Mouse (Mus musculus): Measurements from ENCODE around the gene Ackr2. TPM values are rescaled to one million over a fixed set of nuclear protein-coding genes. Genes with fewer than 3 reads are reported as not detected.

The Ackr2 gene
- polyA plus RNA-seq, 1 experiment from 2014 or later = not detected

- no peak overlapping the region for H3K27ac ChIP-seq
- H3K36me3 ChIP-seq = peaks cover 4% of the 10 kb centered on the region
- H3K4me3 ChIP-seq = no peak overlapping the region
- WGBS = 71% methylated on average over 3 of the region's 3 CpGs
- no peak overlapping the region for H3K4me2 ChIP-seq
- H3K9me3 ChIP-seq = no peaks in the 10 kb centered on the region
- H3K27me3 ChIP-seq = no peaks in the 10 kb centered on the region
- H3K4me1 ChIP-seq = no peaks in the 10 kb centered on the region
- no peak overlapping the region for H3K9ac ChIP-seq
- no peak for ATAC-seq (ENCODE audit: insufficient number of reproducible peaks, insufficient read depth, low FRiP score, low TSS enrichment, low read depth)
Observed at GRCm38 (mm10) chr9:121943628-121944027, 45.5 kb downstream of the Ackr2 start.

- Histone ChIP-seq H3K9me3 (no peaks in the 10 kb centered on the region), H3K4me3 (no peak overlapping the region), H3K4me2 (no peak overlapping the region), H3K27me3 (no peaks in the 10 kb centered on the region), H3K9ac (no peak overlapping the region), H3K4me1 (peaks cover 29% of the 10 kb centered on the region), H3K36me3 (no peaks in the 10 kb centered on the region), H3K27ac (no peak overlapping the region)
- ATAC-seq (ENCODE audit: insufficient number of reproducible peaks, insufficient read depth, low FRiP score, low TSS enrichment, low read depth) = no peak
- WGBS = 7% methylated on average over 4 of the region's 4 CpGs
Observed at GRCm38 (mm10) chr9:121947784-121948183, 49.6 kb downstream of the Ackr2 start.

- no peaks in the 10 kb centered on the region for H3K27me3 ChIP-seq
- WGBS = 66% methylated on average over 4 of the region's 4 CpGs
- no peaks in the 10 kb centered on the region for H3K36me3 ChIP-seq
- H3K27ac ChIP-seq = no peak overlapping the region
- H3K9me3 ChIP-seq = no peaks in the 10 kb centered on the region
- H3K4me1 ChIP-seq = peaks cover 29% of the 10 kb centered on the region
- no peak for ATAC-seq (ENCODE audit: insufficient number of reproducible peaks, insufficient read depth, low FRiP score, low TSS enrichment, low read depth)
- H3K9ac ChIP-seq = no peak overlapping the region
- no peak overlapping the region for H3K4me2 ChIP-seq
- no peak overlapping the region for H3K4me3 ChIP-seq
Observed at GRCm38 (mm10) chr9:121948431-121948830, 50.3 kb downstream of the Ackr2 start.

GRCm38 (mm10) chr9:121950418-121951113 lies 52.4 kb downstream of the Ackr2 start, which contains the start of gene Fam198a:
Gene Fam198a (plus strand): TSS chr9:121950988.
- H3K4me2 ChIP-seq = peak within 1 kb of the TSS; percentile 60
- H3K4me3 ChIP-seq = peak within 1 kb of the TSS; percentile 36
- H3K4me1 ChIP-seq = peaks cover 39% of the 10 kb centered on the region
- H3K27me3 ChIP-seq = no peaks in the 10 kb centered on the region
- ATAC-seq (ENCODE audit: insufficient number of reproducible peaks, insufficient read depth, low FRiP score, low TSS enrichment, low read depth) = peak; percentile 84
- 8% methylated on average over 14 of the region's 14 CpGs for WGBS
- H3K27ac ChIP-seq = peak within 1 kb of the TSS; percentile 88
- peak within 1 kb of the TSS; percentile 61 for H3K9ac ChIP-seq
- no peaks in the 10 kb centered on the region for H3K9me3 ChIP-seq
- H3K36me3 ChIP-seq = no peaks in the 10 kb centered on the region

GRCm38 (mm10) chr9:121951114-121951423 lies 52.9 kb downstream of the Ackr2 start:
- H3K9me3 ChIP-seq = no peaks in the 10 kb centered on the region
- H3K4me1 ChIP-seq = peaks cover 42% of the 10 kb centered on the region
- peak overlapping the region; percentile 60 for H3K4me2 ChIP-seq
- 34% methylated on average over 4 of the region's 4 CpGs for WGBS
- peak overlapping the region; percentile 61 for H3K9ac ChIP-seq
- peak overlapping the region; percentile 36 for H3K4me3 ChIP-seq
- H3K27me3 ChIP-seq = no peaks in the 10 kb centered on the region
- peak overlapping the region; percentile 88 for H3K27ac ChIP-seq
- peak; percentile 62 for ATAC-seq (ENCODE audit: insufficient number of reproducible peaks, insufficient read depth, low FRiP score, low TSS enrichment, low read depth)
- H3K36me3 ChIP-seq = no peaks in the 10 kb centered on the region

- ATAC-seq (ENCODE audit: insufficient number of reproducible peaks, insufficient read depth, low FRiP score, low TSS enrichment, low read depth) = no peak
- H3K4me2 ChIP-seq = no peak overlapping the region
Observed at GRCm38 (mm10) chr9:121952596-121952995, 54.4 kb downstream of the Ackr2 start.

GRCm38 (mm10) chr9:121959966-121960635 lies 61.9 kb downstream of the Ackr2 start:
- WGBS = 17% methylated on average over 7 of the region's 7 CpGs
- Histone ChIP-seq H3K4me3 (no peak overlapping the region), H3K27ac (peak overlapping the region; percentile 78), H3K4me1 (peaks cover 20% of the 10 kb centered on the region), H3K9ac (peak overlapping the region; percentile 32; the same call in 1 of the 2 replicates), H3K36me3 (no peaks in the 10 kb centered on the region), H3K27me3 (no peaks in the 10 kb centered on the region), H3K9me3 (no peaks in the 10 kb centered on the region), H3K4me2 (no peak overlapping the region)
- no peak for ATAC-seq (ENCODE audit: insufficient number of reproducible peaks, insufficient read depth, low FRiP score, low TSS enrichment, low read depth)

More at GRCm38 (mm10) chr9:121952596-121952995, 54.4 kb downstream of the Ackr2 start:
- H3K9me3 ChIP-seq = no peaks in the 10 kb centered on the region
- peaks cover 42% of the 10 kb centered on the region for H3K4me1 ChIP-seq
- no peaks in the 10 kb centered on the region for H3K36me3 ChIP-seq
- no peaks in the 10 kb centered on the region for H3K27me3 ChIP-seq
- 84% methylated on average over 6 of the region's 6 CpGs for WGBS
- no peak overlapping the region for H3K27ac ChIP-seq
- H3K4me3 ChIP-seq = no peak overlapping the region
- no peak overlapping the region for H3K9ac ChIP-seq

Other genes starting within 250 kb of the Ackr2 start
- gene Sec22c, start 192.9 kb upstream of the Ackr2 start, polyA plus RNA-seq (2015; fragmentation: Nextera tagmentation; extraction: Ambion mirVana) = 15.8 and 16.8 TPM in 2 replicates
- 115 and 129 TPM in 2 replicates for gene Ss18l2, start 188.0 kb upstream of the Ackr2 start, polyA plus RNA-seq (2015; fragmentation: Nextera tagmentation; extraction: Ambion mirVana)
- gene Nktr, start 179.2 kb upstream of the Ackr2 start, polyA plus RNA-seq (2015; fragmentation: Nextera tagmentation; extraction: Ambion mirVana) = 70.1 and 84.9 TPM in 2 replicates
- gene Zfp651, start 139.0 kb upstream of the Ackr2 start, polyA plus RNA-seq (2015; fragmentation: Nextera tagmentation; extraction: Ambion mirVana) = 14.0 and 16.5 TPM in 2 replicates
- gene Klhl40, start 120.7 kb upstream of the Ackr2 start, polyA plus RNA-seq (2015; fragmentation: Nextera tagmentation; extraction: Ambion mirVana) = 1.1 and 1.2 TPM in 2 replicates
- gene Hhatl, start 105.8 kb upstream of the Ackr2 start, polyA plus RNA-seq (2015; fragmentation: Nextera tagmentation; extraction: Ambion mirVana) = 0.20 TPM in 1 of 2 replicates, not detected in the other
- gene Ccdc13, start 58.9 kb upstream of the Ackr2 start, polyA plus RNA-seq (2015; fragmentation: Nextera tagmentation; extraction: Ambion mirVana) = 0.85 and 1.0 TPM in 2 replicates
- 162 and 168 TPM in 2 replicates for gene Higd1a, start 40.0 kb upstream of the Ackr2 start, polyA plus RNA-seq (2015; fragmentation: Nextera tagmentation; extraction: Ambion mirVana)
- 0.14 TPM in 1 of 2 replicates, not detected in the other for gene Cyp8b1, start 17.9 kb downstream of the Ackr2 start, polyA plus RNA-seq (2015; fragmentation: Nextera tagmentation; extraction: Ambion mirVana)
- 2.4 and 3.2 TPM in 2 replicates for gene Fam198a, start 52.6 kb downstream of the Ackr2 start, polyA plus RNA-seq (2015; fragmentation: Nextera tagmentation; extraction: Ambion mirVana)
- 15.1 and 16.9 TPM in 2 replicates for gene Pomgnt2, start 98.8 kb downstream of the Ackr2 start, polyA plus RNA-seq (2015; fragmentation: Nextera tagmentation; extraction: Ambion mirVana)
- gene Snrk, start 218.9 kb downstream of the Ackr2 start, polyA plus RNA-seq (2015; fragmentation: Nextera tagmentation; extraction: Ambion mirVana) = 50.8 and 54.2 TPM in 2 replicates

Measured in embryonic facial prominence, embryonic 13.5 days (tissue).